Mouse (Mus musculus) CD8-positive naive resting alpha-beta T cell, adult 2 months (primary cell): ENCODE results near the gene Shb.

Experiments
- DNase-seq, 2 experiments: peaks; one replicate each; pipeline ENCODE4 v3.0.0; 2022; ENCODE audit warnings: low read depth in 2 of 2, low spot score in 2 of 2

The Shb gene

GRCm38 (mm10) chr4:45505671-45506070 lies 26.6 kb downstream of the Shb start:
- no peak for DNase-seq

GRCm38 (mm10) chr4:45505191-45505590 lies 27.1 kb downstream of the Shb start:
- DNase-seq = no peak

- DNase-seq = no peak
Observed at GRCm38 (mm10) chr4:45503816-45504215, 28.5 kb downstream of the Shb start.

- DNase-seq = no peak
Observed at GRCm38 (mm10) chr4:45503380-45503779, 28.9 kb downstream of the Shb start.

GRCm38 (mm10) chr4:45502002-45502401 lies 30.3 kb downstream of the Shb start:
- no peak for DNase-seq

- DNase-seq = no peak
Observed at GRCm38 (mm10) chr4:45500381-45500780, 31.9 kb downstream of the Shb start.

- no peak for DNase-seq
Observed at GRCm38 (mm10) chr4:45499556-45499955, 32.7 kb downstream of the Shb start.

GRCm38 (mm10) chr4:45499081-45499480 lies 33.2 kb downstream of the Shb start:
- DNase-seq = no peak

- DNase-seq = no peak
Observed at GRCm38 (mm10) chr4:45498345-45498744, 33.9 kb downstream of the Shb start.

- no peak for DNase-seq
Observed at GRCm38 (mm10) chr4:45497282-45497681, 35.0 kb downstream of the Shb start.

- no peak for DNase-seq
Observed at GRCm38 (mm10) chr4:45495531-45496201, 36.6 kb downstream of the Shb start.

GRCm38 (mm10) chr4:45493786-45494400 lies 38.4 kb downstream of the Shb start:
- no peak for DNase-seq

GRCm38 (mm10) chr4:45493118-45493517 lies 39.2 kb downstream of the Shb start:
- no peak for DNase-seq

GRCm38 (mm10) chr4:45492681-45493081 lies 39.6 kb downstream of the Shb start:
- no peak for DNase-seq

GRCm38 (mm10) chr4:45491685-45492601 lies 40.3 kb downstream of the Shb start:
- DNase-seq = no peak

- no peak for DNase-seq
Observed at GRCm38 (mm10) chr4:45491119-45491679, 41.1 kb downstream of the Shb start.

- DNase-seq = no peak
Observed at GRCm38 (mm10) chr4:45490036-45490752, 42.1 kb downstream of the Shb start.

- no peak for DNase-seq
Observed at GRCm38 (mm10) chr4:45489141-45490035, 42.9 kb downstream of the Shb start.

GRCm38 (mm10) chr4:45487681-45488081 lies 44.6 kb downstream of the Shb start:
- no peak for DNase-seq

GRCm38 (mm10) chr4:45485024-45485423 lies 47.2 kb downstream of the Shb start:
- DNase-seq = no peak
